Mouse (Mus musculus) liver, adult 2 months (tissue): ENCODE data around the gene Taok1. TPM values are rescaled to one million over a fixed set of nuclear protein-coding genes. Genes with fewer than 3 reads are reported as not detected.
A peak's percentile ranks its signal among the peaks of the same experiment; 100 is the strongest.

Experiments used
- DNase-seq: peaks from one replicate; pipeline ENCODE4 v3.0.0-alpha.2; 2011; ENCODE audit warnings: low read depth, low spot score; ENCODE audit errors: extremely low read depth
- H3K27ac ChIP-seq: fragments of 200-500 bp; replicated peaks from 2 replicates; pipeline ENCODE4 v1.5.1; 2012; ENCODE audit warnings: low read depth, mild to moderate bottlenecking, control low read depth, inconsistent platforms, low read length; ENCODE audit not compliant: insufficient read depth
- H3K27me3 ChIP-seq: fragments of 200-500 bp; 2 replicates; pipeline ENCODE4 v1.6.1; 2012; ENCODE audit warnings: mild to moderate bottlenecking, moderate library complexity, low read length, inconsistent platforms; ENCODE audit not compliant: control insufficient read depth, insufficient read depth
- H3K36me3 ChIP-seq: fragments of 200-500 bp; 2 replicates; pipeline ENCODE4 v1.6.1; 2012; ENCODE audit warnings: low read length, inconsistent platforms; ENCODE audit not compliant: control insufficient read depth, insufficient read depth
- H3K4me1 ChIP-seq: fragments of 200-500 bp; 2 replicates; pipeline ENCODE4 v1.6.1; 2011; ENCODE audit warnings: low read length; ENCODE audit not compliant: control insufficient read depth, insufficient read depth
- H3K4me3 ChIP-seq: fragments of 200-500 bp; 2 replicates; pipeline ENCODE4 v1.5.1; 2011; ENCODE audit warnings: low read depth, mild to moderate bottlenecking, control low read depth, low read length, moderate library complexity; ENCODE audit not compliant: insufficient read depth
- H3K79me2 ChIP-seq: fragments of 200-500 bp; 2 replicates; pipeline ENCODE4 v1.6.1; 2012; ENCODE audit warnings: inconsistent platforms, mild to moderate bottlenecking, low read length, moderate library complexity; ENCODE audit not compliant: control insufficient read depth, insufficient read depth
- H3K9ac ChIP-seq: fragments of 200-500 bp; 2 replicates; pipeline ENCODE4 v1.6.1; 2012; ENCODE audit warnings: low read depth, mild to moderate bottlenecking, control low read depth, inconsistent platforms, low read length
- CTCF ChIP-seq: fragments of 200-500 bp; IDR thresholded peaks from 2 replicates; pipeline ENCODE4 v1.5.1; 2011; ENCODE audit warnings: low read depth, low read length, control low read depth
- POLR2A ChIP-seq: fragments of 200-500 bp; IDR thresholded peaks from 2 replicates; pipeline ENCODE4 v1.6.1; 2011; ENCODE audit warnings: low read length, control low read depth; ENCODE audit not compliant: insufficient read depth; ENCODE audit errors: extremely low read depth
- WGBS: fragments of 180-500 bp; shearing (Covaris S2); methylation state at CpG from one replicate; pipeline ENCODE4 v1.1.7; 2018; 5-methylcytosine and 5-hydroxymethylcytosine counted together
- polyA plus RNA-seq: library from polyadenylated mRNA; depleted of rRNA; stranded (reverse); fragments of >200 nt; gene quantifications from 2 replicates; pipeline ENCODE4 v1.2.3, GENCODE M21; 2012
- total RNA-seq: library from RNA; depleted of rRNA; stranded (reverse); fragments of >200 nt; gene quantifications from 2 replicates; pipeline ENCODE4 v1.2.3, GENCODE M21; 2014

Gene Taok1
- total and polyA plus RNA-seq, 2 experiments = 2.5 to 24.6 TPM

GRCm38 (mm10) chr11:77515637-77516552, 91.7 kb downstream of the Taok1 start, which contains the start of gene Trp53i13:
Gene Trp53i13 (minus strand): TSS chr11:77515980.
- Histone ChIP-seq H3K27ac (peak within 1 kb of the TSS; percentile 87), H3K4me3 (peak within 1 kb of the TSS; percentile 69), H3K9ac (peak within 1 kb of the TSS; percentile 93), H3K36me3 (peaks cover 8% of the 10 kb centered on the region), H3K4me1 (peaks cover 24% of the 10 kb centered on the region), H3K27me3 (no peaks in the 10 kb centered on the region), H3K79me2 (peaks cover 10% of the 10 kb centered on the region; the same call in 1 of the 2 replicates)
- DNase-seq = peak; percentile 71
- TF ChIP-seq CTCF (no peak), POLR2A (no peak)
- 6% methylated on average over 39 of the region's 39 CpGs for WGBS

- Histone ChIP-seq H3K9ac (peak within 1 kb of the TSS; percentile 93), H3K27ac (peak within 1 kb of the TSS; percentile 98), H3K79me2 (peaks cover 10% of the 10 kb centered on the region; the same call in 1 of the 2 replicates), H3K36me3 (peaks cover 6% of the 10 kb centered on the region), H3K27me3 (no peaks in the 10 kb centered on the region), H3K4me3 (peak within 1 kb of the TSS; percentile 69), H3K4me1 (peaks cover 24% of the 10 kb centered on the region)
- WGBS = 1% methylated on average over 71 of the region's 72 CpGs
- DNase-seq = peak; percentile 88
- TF ChIP-seq POLR2A (peak; percentile 90), CTCF (no peak)
Observed at GRCm38 (mm10) chr11:77514832-77515636, 92.6 kb downstream of the Taok1 start, which contains the start of gene Abhd15. Gene Abhd15 (plus strand): TSS chr11:77515121.

DNA sequence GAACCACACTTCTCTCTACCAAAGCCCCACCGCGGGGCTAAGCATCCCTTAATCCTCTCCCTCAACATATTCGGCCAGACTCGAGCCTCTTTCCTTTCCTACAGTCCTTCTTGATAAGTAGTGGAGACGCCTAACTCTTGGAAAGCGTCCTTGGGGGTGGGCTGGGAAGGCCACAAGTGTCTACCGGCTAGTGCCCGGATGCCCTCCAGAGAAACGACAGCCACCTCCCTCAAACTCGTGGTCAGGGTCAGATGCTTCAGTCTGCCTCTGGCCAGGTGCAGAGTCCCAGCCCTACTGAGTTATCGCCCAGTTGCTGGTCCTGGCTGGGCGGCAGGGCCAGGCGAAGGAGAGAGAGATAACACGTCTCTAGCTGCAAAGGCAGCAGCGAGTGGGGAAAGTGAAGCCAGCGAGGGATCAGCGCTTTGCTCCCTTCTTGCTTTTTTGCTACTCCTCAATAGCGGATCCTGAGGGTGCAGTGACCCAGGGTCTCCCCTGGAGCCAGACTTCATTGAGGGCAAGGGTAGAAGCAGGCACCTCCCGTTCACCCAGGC, 93.3 kb downstream of the Taok1 start:
- peaks cover 2% of the 10 kb centered on the region; the same call in 1 of the 2 replicates for H3K36me3 ChIP-seq
- no peak for DNase-seq
- 0 out of 2 replicates have a peak, but pooled peaks have one; percentile 2 for TF ChIP-seq POLR2A
- TF ChIP-seq CTCF = no peak
- peaks cover 10% of the 10 kb centered on the region; the same call in 1 of the 2 replicates for H3K79me2 ChIP-seq
- WGBS = 3% methylated on average over 19 of the region's 19 CpGs
- peak overlapping the region; percentile 42 for H3K4me3 ChIP-seq
- H3K9ac ChIP-seq = peak overlapping the region; percentile 68
- no peaks in the 10 kb centered on the region for H3K27me3 ChIP-seq
- peaks cover 24% of the 10 kb centered on the region for H3K4me1 ChIP-seq
- peak overlapping the region; percentile 98 for H3K27ac ChIP-seq

- Histone ChIP-seq H3K4me3 (peak overlapping the region; percentile 76), H3K27me3 (no peaks in the 10 kb centered on the region), H3K9ac (peak overlapping the region; percentile 84), H3K36me3 (peaks cover 2% of the 10 kb centered on the region; the same call in 1 of the 2 replicates), H3K4me1 (peaks cover 24% of the 10 kb centered on the region), H3K79me2 (peaks cover 10% of the 10 kb centered on the region; the same call in 1 of the 2 replicates), H3K27ac (peak overlapping the region; percentile 98)
- WGBS = 3% methylated on average over 10 of the region's 10 CpGs
- TF ChIP-seq POLR2A (0 out of 2 replicates have a peak, but pooled peaks have one; percentile 18), CTCF (no peak)
- DNase-seq = peak; percentile 78
Observed at GRCm38 (mm10) chr11:77513811-77514170, 93.8 kb downstream of the Taok1 start.

DNA sequence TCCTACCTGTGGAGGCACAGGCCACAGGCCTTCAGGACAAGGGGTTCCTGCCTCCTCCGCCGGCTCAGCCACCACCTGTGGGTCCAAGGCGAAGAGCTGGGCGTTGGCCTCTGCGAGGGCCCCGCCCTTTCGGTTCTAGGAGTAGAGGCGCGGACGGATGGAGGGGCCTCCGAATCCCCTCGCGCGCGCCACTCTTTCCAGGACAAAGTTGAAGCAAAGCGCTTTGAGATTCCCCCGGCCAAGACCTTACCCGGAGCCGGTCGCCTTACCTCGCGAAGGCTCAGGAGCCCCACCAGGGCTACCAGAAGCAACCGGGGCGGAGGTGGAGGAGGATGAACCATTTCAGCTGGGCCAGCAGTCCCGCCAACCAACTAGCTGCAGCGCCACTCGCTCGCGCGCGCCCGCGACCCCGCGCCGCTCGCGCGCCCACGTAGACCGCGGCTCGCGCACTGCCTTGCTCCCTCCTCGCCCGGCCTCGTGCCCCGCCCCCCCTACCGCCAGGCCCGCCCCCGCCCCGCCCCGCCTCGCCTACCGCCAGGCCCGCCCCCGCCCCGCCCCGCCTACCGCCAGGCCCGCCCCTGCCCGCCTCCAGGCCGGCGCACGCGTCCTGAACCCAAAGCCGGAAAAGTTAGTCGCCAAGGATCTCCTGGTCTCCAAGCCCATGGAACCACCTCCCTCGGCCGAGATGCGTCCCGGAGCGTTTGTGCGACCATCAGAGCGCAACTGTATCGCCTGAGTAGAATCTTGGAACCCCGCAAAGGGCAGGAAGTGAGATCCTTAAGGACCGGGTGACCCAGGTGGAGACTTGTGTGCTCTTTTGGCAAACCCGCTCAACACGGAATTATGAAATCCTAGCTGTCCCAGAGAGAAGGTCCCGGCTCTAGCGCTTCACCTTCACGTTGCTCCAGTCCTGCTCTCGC, 94.5 kb downstream of the Taok1 start:
- peak; percentile 78 for DNase-seq
- Histone ChIP-seq H3K4me1 (peaks cover 24% of the 10 kb centered on the region), H3K36me3 (no peaks in the 10 kb centered on the region)

More for the DNA sequence above, 94.5 kb downstream of the Taok1 start:
- peak overlapping the region; percentile 76 for H3K4me3 ChIP-seq
- peak overlapping the region; percentile 84 for H3K9ac ChIP-seq
- peak overlapping the region; percentile 98 for H3K27ac ChIP-seq
- peaks cover 6% of the 10 kb centered on the region; the same call in 1 of the 2 replicates for H3K79me2 ChIP-seq
- under 1% methylated on average over 74 of the region's 84 CpGs for WGBS
- TF ChIP-seq CTCF (no peak), POLR2A (peak; percentile 90)
- H3K27me3 ChIP-seq = no peaks in the 10 kb centered on the region
